Comparison of ENCODE assay signal across 8 mouse cellular contexts in the genomic region with DNA sequence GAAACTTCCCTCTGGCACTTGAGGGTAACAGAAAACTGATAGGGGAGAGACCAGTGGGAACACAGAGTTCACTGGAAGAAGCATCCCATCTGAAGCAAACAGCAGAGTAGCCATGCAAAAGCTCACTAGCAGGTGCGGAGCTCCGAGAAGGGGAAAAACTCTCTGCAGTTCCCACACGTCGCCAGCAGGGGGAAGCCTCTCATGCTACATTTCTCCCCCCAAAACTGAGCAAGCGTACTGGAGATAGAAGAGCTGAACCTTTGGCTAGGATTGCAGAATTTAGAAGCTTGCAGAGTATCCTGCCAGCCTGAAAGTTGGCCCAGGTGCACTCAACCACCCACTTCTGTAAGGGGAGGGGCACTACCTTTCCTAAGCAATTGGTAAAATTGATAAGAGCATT. TPM values are rescaled to one million over a fixed set of nuclear protein-coding genes. Genes with fewer than 3 reads are reported as not detected.
A peak's percentile ranks its signal among the peaks of the same experiment; 100 is the strongest.
DNase-seq lines count a peak whose midpoint lies in the region; ATAC-seq and TF ChIP-seq lines count a peak whose summit lies in the region.

No protein-coding gene starts in this region.

- H3K27me3 ChIP-seq in Patski: peaks cover 13% of the 10 kb centered on the region
- H3K27me3 ChIP-seq in kidney, postnatal 0 days (ENCODE audit: insufficient read depth, low read length): no peaks in the 10 kb centered on the region
- peaks cover 5% of the 10 kb centered on the region; the same call in 1 of the 2 replicates for H3K27me3 ChIP-seq in liver, embryonic 11.5 days (replicated peaks; ENCODE audit: control insufficient read depth, insufficient read depth, low read length)

- H3K27ac ChIP-seq in kidney, postnatal 0 days: no peak overlapping the region
- no peak overlapping the region for H3K27ac ChIP-seq in liver, embryonic 11.5 days (ENCODE audit: low read depth, low read length)

- H3K4me2 ChIP-seq in kidney, postnatal 0 days (ENCODE audit: low read length): no peak overlapping the region
- H3K4me2 ChIP-seq in liver, embryonic 11.5 days: no peak overlapping the region

- no peak overlapping the region for H3K9ac ChIP-seq in kidney, postnatal 0 days (ENCODE audit: low read depth, low read length)
- H3K9ac ChIP-seq in liver, embryonic 11.5 days (ENCODE audit: low read depth, low read length): no peak overlapping the region

- peak; percentile 77 for TF ChIP-seq CTCF in Patski (IDR thresholded peaks at IDR 0.05)
- peak; percentile 83 for TF ChIP-seq CTCF in kidney, postnatal 0 days (IDR thresholded peaks at IDR 0.05; ENCODE audit: low read depth)

- POLR2A ChIA-PET in Patski (lab: Charles Lee): no interaction called here

- no peak overlapping the region for H3K4me3 ChIP-seq in kidney, postnatal 0 days (replicated peaks; ENCODE audit: low read depth, low read length)
- H3K4me3 ChIP-seq in liver, embryonic 11.5 days (ENCODE audit: low read depth, low read length): no peak overlapping the region

- H3K36me3 ChIP-seq in kidney, postnatal 0 days (ENCODE audit: insufficient read depth, low read length): no peaks in the 10 kb centered on the region
- H3K36me3 ChIP-seq in liver, embryonic 11.5 days (ENCODE audit: control insufficient read depth, insufficient read depth, low read length): no peaks in the 10 kb centered on the region

- H3K4me1 ChIP-seq in kidney, postnatal 0 days (replicated peaks; ENCODE audit: insufficient read depth, low read length): no peaks in the 10 kb centered on the region
- H3K4me1 ChIP-seq in liver, embryonic 11.5 days (replicated peaks; ENCODE audit: control insufficient read depth, insufficient read depth, low read length): no peaks in the 10 kb centered on the region

- DNase-seq in A20 (ENCODE audit: low read depth, low spot score) (peak; percentile 58), Patski (ENCODE audit: low read depth, low spot score) (no peak)
- DNase-seq in cerebellum, postnatal 4 days (ENCODE audit: low spot score in 2 of 2): peak; percentile 56 to 74
- DNase-seq in heart, adult 18-20 months: peak; percentile 47 to 82
- DNase-seq in kidney, postnatal 0 days (ENCODE audit: low spot score): peak; percentile 69
- DNase-seq in liver, embryonic 11.5 days (ENCODE audit: low spot score): peak; percentile 61
- DNase-seq in retina, postnatal 1 day: peak; percentile 74
- peak; percentile 69 for DNase-seq in urinary bladder, postnatal 14 days (ENCODE audit: low spot score)

- CTCF ChIA-PET in Patski (lab: Charles Lee): interaction anchor here (1.1 to 2.2 kb wide), 11 partner anchors 11 to 105 kb away, joined by 3 to 6 read pairs (median 4); partner anchors contain the start of gene Apln

- no peak for ATAC-seq in Patski
- ATAC-seq in kidney, postnatal 0 days (replicated peaks; ENCODE audit: low FRiP score, low read depth): no peak
- ATAC-seq in liver, embryonic 11.5 days (replicated peaks; ENCODE audit: low FRiP score): no peak

- in situ Hi-C loops in Patski (cut with MboI; ENCODE audit: low pct_unique_long_range_greater_than_20kb): loop anchor here (5.0 to 10.0 kb wide), 2 partner anchors 82 to 235 kb away; partner anchors contain the start of gene Utp14a

- 26% methylated on average over 5 of the region's 5 CpGs for WGBS in kidney, postnatal 0 days
- 9% methylated on average over 5 of the region's 5 CpGs for WGBS in liver, embryonic 11.5 days

- H3K9me3 ChIP-seq in kidney, postnatal 0 days (replicated peaks; ENCODE audit: low read length): no peaks in the 10 kb centered on the region
- H3K9me3 ChIP-seq in liver, embryonic 11.5 days (ENCODE audit: control insufficient read depth, low read length): no peaks in the 10 kb centered on the region

RNA-seq across cellular contexts. Expression of gene Apln, which starts 14.7 kb away (rescaled TPM):
- 2.3 TPM for polyA plus RNA-seq in Patski (2021)
- 10 to 100 TPM in 1 of 2 experiments, 1 to 10 TPM in 1; 4.6 to 15.9 TPM for total RNA-seq in heart, adult 18-20 months (2021)
- 6.1 and 6.2 TPM in 2 replicates for polyA plus RNA-seq in kidney, postnatal 0 days (2015; fragmentation: Nextera tagmentation; extraction: Ambion mirVana)
- 0.60 and 0.95 TPM in 2 replicates for polyA plus RNA-seq in liver, embryonic 11.5 days (2014; fragmentation: Nextera tagmentation; extraction: Ambion mirVana)
